13 mouse cellular contexts compared by ENCODE assay signal in genomic region chr2:65391322-65391721, GRCm38 (mm10). TPM values are rescaled to one million over a fixed set of nuclear protein-coding genes. Genes with fewer than 3 reads are reported as not detected.
DNase-seq lines count a peak whose midpoint lies in the region; ATAC-seq lines count a peak whose summit lies in the region.
"Had no signal": no experiment of that assay in that cellular context is flagged by ENCODE, and none has a peak within 500 bp of the region (broad histone marks: within the 10 kb centered on the region; RNA-seq: fewer than 3 reads in every experiment).

No protein-coding gene starts in this region.

- peak; percentile 33 to 48 for DNase-seq in spleen, postnatal 36 days (ENCODE audit: low spot score in 2 of 2)
- no peak for DNase-seq in spleen, adult 12 weeks (ENCODE audit: low spot score)
- no peak for DNase-seq in heart, postnatal 10 days
- DNase-seq in retina, postnatal 1 day, result no peak
- DNase-seq in left cerebral cortex, adult 8-10 months (ENCODE audit: low spot score in 2 of 2), result no peak
- DNase-seq: adrenal gland, postnatal 14 days; cerebellum, adult 8-10 months; liver, embryonic 13.5 days had no signal

- ATAC-seq in granulocyte monocyte progenitor cell, adult 5-6 weeks (replicated peaks; ENCODE audit: poor library complexity, severe bottlenecking), result peak; percentile 100
- peak; percentile 90 for ATAC-seq in neutrophil, adult 5-6 weeks (ENCODE audit: extremely low read depth, insufficient number of reproducible peaks, low FRiP score, poor library complexity, severe bottlenecking)
- no peak for ATAC-seq in megakaryocyte-erythroid progenitor cell, adult 5-6 weeks (replicated peaks; ENCODE audit: low FRiP score, low TSS enrichment, poor library complexity, severe bottlenecking)
- ATAC-seq: intestine, embryonic 16.5 days had no signal

- intact Hi-C loops in heart, postnatal 10 days (cut with DNase I), result no loop called here

RNA-seq across cellular contexts. Expression of gene Slc38a11, which starts 27.5 kb away (rescaled TPM):
- not detected in 2 replicates for total RNA-seq in granulocyte monocyte progenitor cell, adult 5-6 weeks (2014; fragmentation: Nextera tagmentation)
- not detected in 2 replicates for total RNA-seq in granulocyte monocyte progenitor cell, adult 5-6 weeks (2017)
- 0.49 TPM in 1 of 2 replicates, not detected in the other for total RNA-seq in neutrophil, adult 5-6 weeks (2017)
- total RNA-seq in megakaryocyte-erythroid progenitor cell, adult 5-6 weeks (2014; fragmentation: Nextera tagmentation), result not detected in 2 replicates
- total RNA-seq in megakaryocyte-erythroid progenitor cell, adult 5-6 weeks (2017), result not detected in 2 replicates
- total RNA-seq in heart, postnatal 10 days (2021), result 1 to 10 TPM; 1.5 to 2.4 TPM
- total RNA-seq in left cerebral cortex, adult 8-10 months (2022), result 1 to 10 TPM; 1.9 to 3.6 (median 2.7) TPM
- total RNA-seq: MEL had no signal

Comparison
In these comparisons a context has a peak if more than half of its experiments do, and no peak if none do; other contexts are left out.
1. DNase-seq: peak in spleen, postnatal 36 days (2 of 2); none in spleen, adult 12 weeks (single experiment), heart, postnatal 10 days (0 of 2), retina, postnatal 1 day (single experiment) and left cerebral cortex, adult 8-10 months (0 of 2).